Mouse (Mus musculus) hindbrain, embryonic 15.5 days (tissue): ENCODE results near the gene Pdgfd. TPM values are rescaled to one million over a fixed set of nuclear protein-coding genes. Genes with fewer than 3 reads are reported as not detected.
A peak's percentile ranks its signal among the peaks of the same experiment; 100 is the strongest.

Experiments
- ATAC-seq: fragments of 200-750 bp; cut with Nextera tagmentation; 2 replicates; pipeline ENCODE4 v1.8.0; 2017; ENCODE audit warnings: low read depth, moderate number of reproducible peaks, moderate TSS enrichment; ENCODE audit not compliant: low FRiP score
- H3K27ac ChIP-seq: fragments of 300-500 bp; sonication (generic); replicated peaks from 2 replicates; pipeline ENCODE4 v1.5.1; 2015; ENCODE audit warnings: mild to moderate bottlenecking, inconsistent platforms
- H3K27me3 ChIP-seq: fragments of 300-500 bp; sonication (generic); 2 replicates; pipeline ENCODE4 v1.6.1; 2015; ENCODE audit warnings: control low read depth, inconsistent platforms
- H3K36me3 ChIP-seq: fragments of 300-500 bp; sonication (generic); 2 replicates; pipeline ENCODE4 v1.6.1; 2015; ENCODE audit warnings: control low read depth, inconsistent platforms
- H3K4me1 ChIP-seq: fragments of 300-500 bp; sonication (generic); replicated peaks from 2 replicates; pipeline ENCODE4 v1.6.1; 2015; ENCODE audit warnings: control low read depth, inconsistent platforms
- H3K4me2 ChIP-seq: fragments of 300-500 bp; sonication (generic); 2 replicates; pipeline ENCODE4 v1.6.1; 2015; ENCODE audit warnings: moderate library complexity, mild to moderate bottlenecking, inconsistent platforms
- H3K4me3 ChIP-seq: fragments of 300-500 bp; sonication (generic); 2 replicates; pipeline ENCODE4 v1.5.1; 2015; ENCODE audit warnings: mild to moderate bottlenecking, inconsistent platforms
- H3K9ac ChIP-seq: fragments of 300-500 bp; sonication (generic); 2 replicates; pipeline ENCODE4 v1.6.1; 2015; ENCODE audit warnings: inconsistent platforms
- H3K9me3 ChIP-seq: fragments of 300-500 bp; sonication (generic); 2 replicates; pipeline ENCODE4 v1.6.1; 2016; ENCODE audit warnings: control low read depth, inconsistent platforms
- WGBS: fragments of 180-500 bp; shearing (Covaris S2); methylation state at CpG from one replicate; pipeline ENCODE4 v1.1.7; 2015; 5-methylcytosine and 5-hydroxymethylcytosine counted together
- polyA plus RNA-seq: library from polyadenylated mRNA; unstranded; fragments of >200 nt; fragmentation: Nextera tagmentation; extraction: Ambion mirVana; gene quantifications from 2 replicates; pipeline ENCODE4 v1.2.1, GENCODE M21; 2015

Pdgfd gene
- polyA plus RNA-seq, 1 experiment from 2014 or later = 4.7 TPM

DNA sequence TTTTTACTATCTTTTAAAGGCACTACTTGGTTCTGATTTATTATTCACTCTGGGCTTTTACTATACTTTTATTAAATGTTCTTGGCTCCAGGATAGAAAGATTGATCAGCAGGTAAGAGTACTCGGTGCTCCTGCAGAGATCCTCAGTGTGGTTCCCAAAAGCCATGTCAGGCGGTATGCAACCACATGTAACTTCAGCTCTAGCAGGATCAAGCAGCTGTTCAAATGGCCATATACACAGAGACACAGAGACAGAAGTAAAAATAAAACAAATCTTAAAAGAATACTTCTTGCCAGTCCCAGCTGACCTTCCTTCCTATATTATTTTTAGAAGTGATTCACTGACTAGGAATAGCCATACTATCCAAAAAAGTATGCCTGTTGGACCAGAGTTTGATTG lies 157.0 kb downstream of the Pdgfd start:
- no peak for ATAC-seq
- H3K4me3 ChIP-seq = no peak overlapping the region

DNA sequence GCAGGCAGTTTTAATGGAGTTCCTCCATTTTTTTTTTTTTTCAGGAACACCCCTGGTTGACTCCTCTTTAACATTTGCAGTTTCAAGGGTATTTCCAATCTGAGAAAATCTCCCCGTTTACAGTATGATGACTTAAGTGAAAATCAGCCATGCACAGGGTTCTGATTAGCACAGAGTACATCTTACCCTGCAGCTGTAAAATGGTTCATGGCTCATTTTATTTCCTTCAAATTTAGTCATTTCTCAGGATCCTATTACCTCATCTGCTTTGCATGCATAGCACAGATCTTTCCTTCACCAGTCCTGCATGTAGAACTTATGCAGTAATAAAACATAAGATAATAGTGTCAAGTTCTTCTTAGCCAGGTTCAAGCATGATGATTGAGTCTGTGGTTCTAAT lies 165.1 kb downstream of the Pdgfd start:
- ATAC-seq = 0 out of 2 replicates have a peak, but pooled peaks have one; percentile 27
- Histone ChIP-seq H3K27ac (no peak overlapping the region), H3K4me2 (no peak overlapping the region), H3K9ac (no peak overlapping the region), H3K36me3 (no peaks in the 10 kb centered on the region), H3K4me1 (no peaks in the 10 kb centered on the region), H3K4me3 (no peak overlapping the region), H3K27me3 (no peaks in the 10 kb centered on the region), H3K9me3 (no peaks in the 10 kb centered on the region)
- 47% methylated on average over 1 of the region's 1 CpGs for WGBS

More for the DNA sequence above, 157.0 kb downstream of the Pdgfd start:
- no peak overlapping the region for H3K9ac ChIP-seq
- WGBS = 84% methylated on average over 2 of the region's 2 CpGs
- H3K27ac ChIP-seq = no peak overlapping the region
- H3K4me2 ChIP-seq = no peak overlapping the region
- no peaks in the 10 kb centered on the region for H3K4me1 ChIP-seq
- H3K36me3 ChIP-seq = no peaks in the 10 kb centered on the region
- no peaks in the 10 kb centered on the region for H3K9me3 ChIP-seq
- H3K27me3 ChIP-seq = no peaks in the 10 kb centered on the region

- no peak overlapping the region for H3K9ac ChIP-seq
- no peak for ATAC-seq
- H3K4me2 ChIP-seq = no peak overlapping the region
- H3K4me1 ChIP-seq = no peaks in the 10 kb centered on the region
- H3K9me3 ChIP-seq = no peaks in the 10 kb centered on the region
- H3K4me3 ChIP-seq = no peak overlapping the region
- no peak overlapping the region for H3K27ac ChIP-seq
- no peaks in the 10 kb centered on the region for H3K36me3 ChIP-seq
- 51% methylated on average over 2 of the region's 2 CpGs for WGBS
- H3K27me3 ChIP-seq = no peaks in the 10 kb centered on the region
Observed at GRCm38 (mm10) chr9:6336236-6336635, 167.9 kb downstream of the Pdgfd start.

DNA sequence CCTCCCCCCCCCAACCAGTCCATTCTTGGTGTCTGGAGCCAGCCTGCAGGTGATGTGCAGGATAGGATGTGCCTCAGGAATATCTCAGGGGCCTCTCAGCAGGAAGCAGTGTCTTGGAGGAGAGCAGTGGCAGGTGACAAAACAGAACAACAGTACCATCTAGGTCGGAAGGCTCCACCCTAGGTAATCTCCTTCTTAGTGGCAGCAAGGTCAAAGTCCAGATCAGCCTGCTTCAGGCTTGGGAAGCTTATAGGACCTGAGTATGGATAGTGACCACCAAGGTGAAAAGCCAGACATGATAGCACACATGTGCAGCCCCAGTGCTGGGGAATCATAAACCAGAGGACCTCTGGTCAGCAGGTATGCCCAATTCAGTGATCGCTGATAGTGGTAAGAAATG lies 169.5 kb downstream of the Pdgfd start:
- Histone ChIP-seq H3K4me2 (no peak overlapping the region), H3K9ac (no peak overlapping the region), H3K4me3 (no peak overlapping the region), H3K27me3 (no peaks in the 10 kb centered on the region), H3K36me3 (no peaks in the 10 kb centered on the region), H3K9me3 (no peaks in the 10 kb centered on the region), H3K4me1 (no peaks in the 10 kb centered on the region), H3K27ac (no peak overlapping the region)
- WGBS = 94% methylated on average over 2 of the region's 2 CpGs
- ATAC-seq = no peak

- no peak overlapping the region for H3K4me2 ChIP-seq
- no peaks in the 10 kb centered on the region for H3K36me3 ChIP-seq
- H3K9me3 ChIP-seq = no peaks in the 10 kb centered on the region
- H3K27me3 ChIP-seq = no peaks in the 10 kb centered on the region
- H3K4me3 ChIP-seq = no peak overlapping the region
- no peak for ATAC-seq
- no peak overlapping the region for H3K9ac ChIP-seq
- no peak overlapping the region for H3K27ac ChIP-seq
- H3K4me1 ChIP-seq = no peaks in the 10 kb centered on the region
- 91% methylated on average over 3 of the region's 3 CpGs for WGBS
Observed at GRCm38 (mm10) chr9:6338344-6338743, 170.0 kb downstream of the Pdgfd start.

GRCm38 (mm10) chr9:6339394-6339793 lies 171.0 kb downstream of the Pdgfd start:
- H3K9ac ChIP-seq = no peak overlapping the region
- no peak for ATAC-seq
- WGBS = 76% methylated on average over 1 of the region's 1 CpGs
- H3K9me3 ChIP-seq = no peaks in the 10 kb centered on the region
- no peak overlapping the region for H3K4me2 ChIP-seq
- H3K27ac ChIP-seq = no peak overlapping the region
- no peaks in the 10 kb centered on the region for H3K4me1 ChIP-seq
- no peaks in the 10 kb centered on the region for H3K27me3 ChIP-seq
- no peaks in the 10 kb centered on the region for H3K36me3 ChIP-seq
- H3K4me3 ChIP-seq = no peak overlapping the region

GRCm38 (mm10) chr9:6340750-6341149 lies 172.4 kb downstream of the Pdgfd start:
- Histone ChIP-seq H3K27ac (no peak overlapping the region), H3K4me2 (no peak overlapping the region), H3K9me3 (no peaks in the 10 kb centered on the region), H3K36me3 (no peaks in the 10 kb centered on the region), H3K27me3 (no peaks in the 10 kb centered on the region), H3K9ac (no peak overlapping the region), H3K4me3 (no peak overlapping the region), H3K4me1 (no peaks in the 10 kb centered on the region)
- ATAC-seq = no peak

GRCm38 (mm10) chr9:6342854-6343253 lies 174.5 kb downstream of the Pdgfd start:
- Histone ChIP-seq H3K4me2 (no peak overlapping the region), H3K9ac (no peak overlapping the region), H3K4me3 (no peak overlapping the region), H3K4me1 (no peaks in the 10 kb centered on the region), H3K36me3 (no peaks in the 10 kb centered on the region), H3K27me3 (no peaks in the 10 kb centered on the region), H3K27ac (no peak overlapping the region), H3K9me3 (no peaks in the 10 kb centered on the region)
- no peak for ATAC-seq
- WGBS = 93% methylated on average over 10 of the region's 10 CpGs

- Histone ChIP-seq H3K9me3 (no peaks in the 10 kb centered on the region), H3K9ac (no peak overlapping the region), H3K27me3 (no peaks in the 10 kb centered on the region), H3K36me3 (no peaks in the 10 kb centered on the region), H3K4me1 (no peaks in the 10 kb centered on the region), H3K27ac (no peak overlapping the region), H3K4me3 (no peak overlapping the region), H3K4me2 (no peak overlapping the region)
- ATAC-seq = no peak
- 71% methylated on average over 2 of the region's 2 CpGs for WGBS
Observed at GRCm38 (mm10) chr9:6344514-6344913, 176.1 kb downstream of the Pdgfd start.

DNA sequence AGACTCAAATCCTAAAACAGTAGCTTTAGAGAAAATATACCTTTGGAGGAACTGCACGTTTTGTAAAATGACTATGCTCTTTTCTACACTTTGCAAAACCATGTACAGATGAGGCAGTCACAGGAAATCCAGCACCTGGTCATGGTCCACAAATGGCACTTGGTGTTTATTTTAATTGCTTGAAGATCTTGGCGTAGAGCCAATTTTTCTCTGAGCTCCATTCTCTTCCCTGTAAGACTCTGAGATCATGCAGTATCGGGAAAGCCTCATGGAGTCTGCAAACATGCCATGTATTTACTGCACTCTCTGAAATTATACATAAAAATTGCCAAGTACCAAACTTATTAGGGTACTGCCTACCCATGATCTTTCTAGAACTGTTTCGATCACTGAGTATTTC lies 176.5 kb downstream of the Pdgfd start:
- no peaks in the 10 kb centered on the region for H3K36me3 ChIP-seq
- WGBS = 74% methylated on average over 4 of the region's 4 CpGs
- no peak overlapping the region for H3K9ac ChIP-seq
- no peak overlapping the region for H3K4me3 ChIP-seq
- no peak overlapping the region for H3K4me2 ChIP-seq
- H3K9me3 ChIP-seq = no peaks in the 10 kb centered on the region
- ATAC-seq = peak; percentile 72; the same call in 1 of the 2 replicates
- H3K27me3 ChIP-seq = no peaks in the 10 kb centered on the region
- H3K4me1 ChIP-seq = no peaks in the 10 kb centered on the region
- no peak overlapping the region for H3K27ac ChIP-seq

GRCm38 (mm10) chr9:6345366-6345765 lies 177.0 kb downstream of the Pdgfd start:
- no peak for ATAC-seq
- no peaks in the 10 kb centered on the region for H3K9me3 ChIP-seq
- WGBS = 83% methylated on average over 1 of the region's 1 CpGs
- H3K4me3 ChIP-seq = no peak overlapping the region
- no peaks in the 10 kb centered on the region for H3K27me3 ChIP-seq
- H3K4me1 ChIP-seq = no peaks in the 10 kb centered on the region
- no peak overlapping the region for H3K9ac ChIP-seq
- H3K27ac ChIP-seq = no peak overlapping the region
- H3K4me2 ChIP-seq = no peak overlapping the region
- no peaks in the 10 kb centered on the region for H3K36me3 ChIP-seq

GRCm38 (mm10) chr9:6353257-6353960 lies 185.0 kb downstream of the Pdgfd start:
- ATAC-seq = peak; percentile 78
- no peaks in the 10 kb centered on the region for H3K4me1 ChIP-seq
- H3K27ac ChIP-seq = 0 out of 2 replicates have a peak overlapping the region, but pooled peaks have one; percentile 33
- 64% methylated on average over 1 of the region's 1 CpGs for WGBS
- no peaks in the 10 kb centered on the region for H3K27me3 ChIP-seq
- H3K9ac ChIP-seq = no peak overlapping the region
- H3K9me3 ChIP-seq = no peaks in the 10 kb centered on the region
- no peak overlapping the region for H3K4me2 ChIP-seq
- no peaks in the 10 kb centered on the region for H3K36me3 ChIP-seq
- no peak overlapping the region for H3K4me3 ChIP-seq

GRCm38 (mm10) chr9:6360795-6361194 lies 192.4 kb downstream of the Pdgfd start:
- no peak overlapping the region for H3K27ac ChIP-seq
- H3K4me3 ChIP-seq = no peak overlapping the region
- H3K4me1 ChIP-seq = no peaks in the 10 kb centered on the region
- WGBS = 88% methylated on average over 2 of the region's 2 CpGs
- no peaks in the 10 kb centered on the region for H3K9me3 ChIP-seq
- H3K36me3 ChIP-seq = no peaks in the 10 kb centered on the region
- no peaks in the 10 kb centered on the region for H3K27me3 ChIP-seq
- H3K9ac ChIP-seq = no peak overlapping the region
- ATAC-seq = no peak
- H3K4me2 ChIP-seq = no peak overlapping the region
